Mouse (Mus musculus): ENCODE measurements around the gene Myh11. TPM values are rescaled to one million over a fixed set of nuclear protein-coding genes. Genes with fewer than 3 reads are reported as not detected.

Gene Myh11
- polyA plus RNA-seq, 1 experiment, result 0.21 TPM

- H3K36me3 ChIP-seq (ENCODE audit: control insufficient read depth, insufficient read depth, low read length, poor library complexity, severe bottlenecking), result peaks cover 11% of the 10 kb centered on the region; the same call in 1 of the 2 replicates
- H3K4me1 ChIP-seq (ENCODE audit: control insufficient read depth, insufficient read depth, low read length), result no peaks in the 10 kb centered on the region
- TF ChIP-seq CTCF (IDR thresholded peaks at IDR 0.05; ENCODE audit: low read depth, low read length) (no peak), EP300 (IDR thresholded peaks at IDR 0.05; ENCODE audit: insufficient read depth, low read depth, low read length) (no peak), POLR2A (IDR thresholded peaks at IDR 0.05; ENCODE audit: insufficient read depth, low read length) (no peak)
- no peak overlapping the region for H3K4me3 ChIP-seq (ENCODE audit: low read depth, low read length)
- H3K9ac ChIP-seq (ENCODE audit: low read depth, poor library complexity, severe bottlenecking), result no peak overlapping the region
- no peak overlapping the region for H3K27ac ChIP-seq (ENCODE audit: insufficient read depth, low read length)
- H3K9me3 ChIP-seq (replicated peaks; ENCODE audit: control insufficient read depth, insufficient read depth, low read length, poor library complexity, severe bottlenecking), result no peaks in the 10 kb centered on the region
- H3K27me3 ChIP-seq (ENCODE audit: control insufficient read depth, insufficient read depth, low read length, poor library complexity, severe bottlenecking), result no peaks in the 10 kb centered on the region
Measured at GRCm38 (mm10) chr16:14295291-14295690, 4.1 kb upstream of the Myh11 start.

GRCm38 (mm10) chr16:14292205-14293199 lies 1.3 kb upstream of the Myh11 start:
- Histone ChIP-seq H3K4me3 (ENCODE audit: low read depth, low read length) (peak overlapping the region; percentile 40), H3K9ac (ENCODE audit: low read depth, poor library complexity, severe bottlenecking) (peak overlapping the region; percentile 77), H3K36me3 (ENCODE audit: control insufficient read depth, insufficient read depth, low read length, poor library complexity, severe bottlenecking) (no peaks in the 10 kb centered on the region), H3K27me3 (ENCODE audit: control insufficient read depth, insufficient read depth, low read length, poor library complexity, severe bottlenecking) (no peaks in the 10 kb centered on the region), H3K9me3 (replicated peaks; ENCODE audit: control insufficient read depth, insufficient read depth, low read length, poor library complexity, severe bottlenecking) (no peaks in the 10 kb centered on the region), H3K4me1 (ENCODE audit: control insufficient read depth, insufficient read depth, low read length) (no peaks in the 10 kb centered on the region), H3K27ac (ENCODE audit: insufficient read depth, low read length) (no peak overlapping the region)
- TF ChIP-seq POLR2A (IDR thresholded peaks at IDR 0.05; ENCODE audit: insufficient read depth, low read length) (no peak), CTCF (IDR thresholded peaks at IDR 0.05; ENCODE audit: low read depth, low read length) (no peak), EP300 (IDR thresholded peaks at IDR 0.05; ENCODE audit: insufficient read depth, low read depth, low read length) (no peak)

- H3K27ac ChIP-seq (ENCODE audit: insufficient read depth, low read length), result no peak overlapping the region
- H3K27me3 ChIP-seq (ENCODE audit: control insufficient read depth, insufficient read depth, low read length, poor library complexity, severe bottlenecking), result no peaks in the 10 kb centered on the region
- H3K9me3 ChIP-seq (replicated peaks; ENCODE audit: control insufficient read depth, insufficient read depth, low read length, poor library complexity, severe bottlenecking), result no peaks in the 10 kb centered on the region
- no peaks in the 10 kb centered on the region for H3K4me1 ChIP-seq (ENCODE audit: control insufficient read depth, insufficient read depth, low read length)
- no peak overlapping the region for H3K9ac ChIP-seq (ENCODE audit: low read depth, poor library complexity, severe bottlenecking)
- no peak overlapping the region for H3K4me3 ChIP-seq (ENCODE audit: low read depth, low read length)
- TF ChIP-seq POLR2A (IDR thresholded peaks at IDR 0.05; ENCODE audit: insufficient read depth, low read length), result no peak
- TF ChIP-seq CTCF (IDR thresholded peaks at IDR 0.05; ENCODE audit: low read depth, low read length), result no peak
- TF ChIP-seq EP300 (IDR thresholded peaks at IDR 0.05; ENCODE audit: insufficient read depth, low read depth, low read length), result no peak
- H3K36me3 ChIP-seq (ENCODE audit: control insufficient read depth, insufficient read depth, low read length, poor library complexity, severe bottlenecking), result no peaks in the 10 kb centered on the region
Measured at GRCm38 (mm10) chr16:14272374-14272965, 18.7 kb downstream of the Myh11 start.

GRCm38 (mm10) chr16:14265203-14265920 lies 25.8 kb downstream of the Myh11 start:
- no peak overlapping the region for H3K4me3 ChIP-seq (ENCODE audit: low read depth, low read length)
- H3K27ac ChIP-seq (ENCODE audit: insufficient read depth, low read length), result no peak overlapping the region
- no peaks in the 10 kb centered on the region for H3K27me3 ChIP-seq (ENCODE audit: control insufficient read depth, insufficient read depth, low read length, poor library complexity, severe bottlenecking)
- H3K9ac ChIP-seq (ENCODE audit: low read depth, poor library complexity, severe bottlenecking), result no peak overlapping the region
- H3K9me3 ChIP-seq (replicated peaks; ENCODE audit: control insufficient read depth, insufficient read depth, low read length, poor library complexity, severe bottlenecking), result no peaks in the 10 kb centered on the region
- TF ChIP-seq CTCF (IDR thresholded peaks at IDR 0.05; ENCODE audit: low read depth, low read length) (no peak), EP300 (IDR thresholded peaks at IDR 0.05; ENCODE audit: insufficient read depth, low read depth, low read length) (no peak), POLR2A (IDR thresholded peaks at IDR 0.05; ENCODE audit: insufficient read depth, low read length) (no peak)
- no peaks in the 10 kb centered on the region for H3K4me1 ChIP-seq (ENCODE audit: control insufficient read depth, insufficient read depth, low read length)
- H3K36me3 ChIP-seq (ENCODE audit: control insufficient read depth, insufficient read depth, low read length, poor library complexity, severe bottlenecking), result no peaks in the 10 kb centered on the region

- TF ChIP-seq POLR2A (IDR thresholded peaks at IDR 0.05; ENCODE audit: insufficient read depth, low read length), result no peak
- TF ChIP-seq CTCF (IDR thresholded peaks at IDR 0.05; ENCODE audit: low read depth, low read length), result no peak
- TF ChIP-seq EP300 (IDR thresholded peaks at IDR 0.05; ENCODE audit: insufficient read depth, low read depth, low read length), result no peak
- Histone ChIP-seq H3K9me3 (replicated peaks; ENCODE audit: control insufficient read depth, insufficient read depth, low read length, poor library complexity, severe bottlenecking) (no peaks in the 10 kb centered on the region), H3K9ac (ENCODE audit: low read depth, poor library complexity, severe bottlenecking) (no peak overlapping the region), H3K36me3 (ENCODE audit: control insufficient read depth, insufficient read depth, low read length, poor library complexity, severe bottlenecking) (no peaks in the 10 kb centered on the region), H3K4me3 (ENCODE audit: low read depth, low read length) (no peak overlapping the region), H3K4me1 (ENCODE audit: control insufficient read depth, insufficient read depth, low read length) (no peaks in the 10 kb centered on the region), H3K27ac (ENCODE audit: insufficient read depth, low read length) (no peak overlapping the region), H3K27me3 (ENCODE audit: control insufficient read depth, insufficient read depth, low read length, poor library complexity, severe bottlenecking) (no peaks in the 10 kb centered on the region)
Measured at GRCm38 (mm10) chr16:14264504-14264903, 26.7 kb downstream of the Myh11 start.

All from ES-Bruce4 (cell line).